22 mouse cellular contexts compared by ENCODE assay signal in the genomic region with DNA sequence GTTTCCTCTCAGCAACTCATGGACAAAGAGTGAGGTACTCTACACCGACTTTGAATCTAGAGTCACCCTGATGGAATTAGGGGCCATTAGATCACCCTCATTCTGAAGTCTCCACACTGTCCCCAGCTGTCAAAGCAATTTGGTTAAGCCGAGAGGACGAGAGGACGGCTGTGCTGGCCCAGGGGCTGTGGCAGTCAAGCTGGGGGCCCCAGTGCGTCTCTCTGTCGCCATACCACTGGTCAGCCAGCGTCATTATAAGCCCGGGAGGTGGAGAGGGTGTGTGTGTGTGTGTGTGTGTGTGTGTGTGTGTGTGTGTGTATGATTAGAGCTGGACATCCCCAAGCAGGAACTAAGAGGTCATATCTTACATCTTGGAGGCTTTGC. TPM values are rescaled to one million over a fixed set of nuclear protein-coding genes. Genes with fewer than 3 reads are reported as not detected.
DNase-seq lines count a peak whose midpoint lies in the region; ATAC-seq and TF ChIP-seq lines count a peak whose summit lies in the region.
"Had no signal": no experiment of that assay in that cellular context is flagged by ENCODE, and none has a peak within 500 bp of the region (broad histone marks: within the 10 kb centered on the region; RNA-seq: fewer than 3 reads in every experiment).

No protein-coding gene starts in this region.

- no peak overlapping the region for H3K4me3 ChIP-seq in heart, embryonic 14.5 days (ENCODE audit: control insufficient read depth in 1 of 2, insufficient read depth in 1 of 2, low read depth in 1 of 2, low read length in 2 of 2)
- H3K4me3 ChIP-seq in lung, postnatal 0 days (ENCODE audit: low read depth, low read length): no peak overlapping the region; the same call in 1 of the 2 replicates
- H3K4me3 ChIP-seq in limb, embryonic 11.5 days (ENCODE audit: low read depth, low read length): peak overlapping the region; percentile 37; the same call in 1 of the 2 replicates
- H3K4me3 ChIP-seq: embryonic facial prominence, embryonic 15.5 days; forebrain, embryonic 12.5 days; liver, embryonic 13.5 days; stomach, embryonic 15.5 days had no signal

- no peaks in the 10 kb centered on the region for H3K9me3 ChIP-seq in heart, embryonic 14.5 days (ENCODE audit: control insufficient read depth, low read length)
- no peaks in the 10 kb centered on the region for H3K9me3 ChIP-seq in lung, postnatal 0 days (ENCODE audit: low read length)
- H3K9me3 ChIP-seq in limb, embryonic 11.5 days (ENCODE audit: control insufficient read depth, low read length): no peaks in the 10 kb centered on the region
- H3K9me3 ChIP-seq: embryonic facial prominence, embryonic 15.5 days; forebrain, embryonic 12.5 days; liver, embryonic 13.5 days; stomach, embryonic 15.5 days had no signal

- peaks cover 53% of the 10 kb centered on the region for H3K36me3 ChIP-seq in heart, embryonic 14.5 days (ENCODE audit: control insufficient read depth, insufficient read depth, low read length)
- H3K36me3 ChIP-seq in lung, postnatal 0 days (ENCODE audit: insufficient read depth, low read length): no peaks in the 10 kb centered on the region
- H3K36me3 ChIP-seq in limb, embryonic 11.5 days (ENCODE audit: control insufficient read depth, insufficient read depth, low read length): peaks cover 2% of the 10 kb centered on the region; the same call in 1 of the 2 replicates
- H3K36me3 ChIP-seq: embryonic facial prominence, embryonic 15.5 days; forebrain, embryonic 12.5 days; liver, embryonic 13.5 days; stomach, embryonic 15.5 days had no signal

- DNase-seq in heart, adult 9 months (ENCODE audit: low spot score in 2 of 2): no peak
- no peak for DNase-seq in lung, postnatal 0 days (ENCODE audit: low spot score)
- DNase-seq in lung, adult 18-20 months: no peak
- peak; percentile 38 for DNase-seq in limb, embryonic 11.5 days (ENCODE audit: low spot score)
- DNase-seq in retina, embryonic 14.5 days (ENCODE audit: low spot score): peak; percentile 68
- DNase-seq in kidney, postnatal 4 days: no peak
- DNase-seq: adrenal gland, postnatal 25 days; cerebellum, adult 18-20 months; gastrocnemius, postnatal 10 days; kidney, adult 2 months; kidney, postnatal 14 days; layer of hippocampus, adult 9-11 months; liver, embryonic 13.5 days; spleen, adult 18-20 months had no signal

- TF ChIP-seq EP300 in lung, postnatal 0 days (IDR thresholded peaks at IDR 0.05): no peak

- ATAC-seq in heart, embryonic 14.5 days (ENCODE audit: insufficient number of reproducible peaks, insufficient read depth, low FRiP score, low read depth): no peak
- peak; percentile 64 for ATAC-seq in lung, postnatal 0 days
- no peak for ATAC-seq in limb, embryonic 11.5 days (ENCODE audit: insufficient number of reproducible peaks, low FRiP score, low TSS enrichment, low read depth)
- ATAC-seq: activated CD4-positive, CD25-positive, alpha-beta regulatory T cell, adult 4 months; midbrain, embryonic 16.5 days; Patski had no signal

- peaks cover 24 to 49% of the 10 kb centered on the region in 2 experiments for H3K4me1 ChIP-seq in heart, embryonic 14.5 days (ENCODE audit: control insufficient read depth in 2 of 2, insufficient read depth in 2 of 2, low read length in 2 of 2)
- 0 out of 2 replicates have a peak, but pooled peaks cover 3% of the 10 kb centered on the region for H3K4me1 ChIP-seq in lung, postnatal 0 days (ENCODE audit: insufficient read depth, low read depth, low read length)
- peaks cover 13% of the 10 kb centered on the region for H3K4me1 ChIP-seq in limb, embryonic 11.5 days (ENCODE audit: control insufficient read depth, insufficient read depth, low read length)

- 25% methylated on average over 8 of the region's 8 CpGs for WGBS in heart, embryonic 14.5 days
- WGBS in lung, postnatal 0 days: 5% methylated on average over 8 of the region's 8 CpGs
- WGBS in limb, embryonic 11.5 days: 2% methylated on average over 8 of the region's 8 CpGs

- H3K27ac ChIP-seq in heart, embryonic 14.5 days (replicated peaks in 1 of 2; ENCODE audit: control insufficient read depth in 1 of 2, insufficient read depth in 1 of 2, low read depth in 2 of 2, low read length in 2 of 2): peak overlapping the region in 1 of 2 experiments; percentile 39; a peak in 2 of 4 replicates
- peak overlapping the region; percentile 61; the same call in 1 of the 2 replicates for H3K27ac ChIP-seq in lung, postnatal 0 days (ENCODE audit: low read length)
- peak overlapping the region; percentile 2; the same call in 1 of the 2 replicates for H3K27ac ChIP-seq in limb, embryonic 11.5 days (replicated peaks; ENCODE audit: low read depth, low read length)
- H3K27ac ChIP-seq: embryonic facial prominence, embryonic 15.5 days; forebrain, embryonic 12.5 days; liver, embryonic 13.5 days; stomach, embryonic 15.5 days had no signal

- peak overlapping the region; percentile 42; the same call in 1 of the 2 replicates for H3K9ac ChIP-seq in heart, embryonic 14.5 days (ENCODE audit: low read length)
- H3K9ac ChIP-seq in lung, postnatal 0 days (replicated peaks; ENCODE audit: low read depth): no peak overlapping the region; the same call in 1 of the 2 replicates
- peak overlapping the region; percentile 81 for H3K9ac ChIP-seq in limb, embryonic 11.5 days (ENCODE audit: low read length)
- H3K9ac ChIP-seq: embryonic facial prominence, embryonic 15.5 days; forebrain, embryonic 12.5 days; liver, embryonic 13.5 days; stomach, embryonic 15.5 days had no signal

- no peak for TF ChIP-seq CTCF in lung, postnatal 0 days (IDR thresholded peaks at IDR 0.05)

- peaks cover 12% of the 10 kb centered on the region for H3K27me3 ChIP-seq in heart, embryonic 14.5 days (ENCODE audit: control insufficient read depth, insufficient read depth, low read length)
- 0 out of 2 replicates have a peak, but pooled peaks cover 15% of the 10 kb centered on the region for H3K27me3 ChIP-seq in lung, postnatal 0 days (replicated peaks; ENCODE audit: insufficient read depth, low read length)
- peaks cover 49% of the 10 kb centered on the region for H3K27me3 ChIP-seq in limb, embryonic 11.5 days (ENCODE audit: control insufficient read depth, insufficient read depth, low read length)

- peak overlapping the region; percentile 19 for H3K4me2 ChIP-seq in heart, embryonic 14.5 days (ENCODE audit: low read length)
- peak overlapping the region; percentile 67 for H3K4me2 ChIP-seq in lung, postnatal 0 days (replicated peaks; ENCODE audit: low read depth, low read length)
- peak overlapping the region; percentile 60 for H3K4me2 ChIP-seq in limb, embryonic 11.5 days (ENCODE audit: low read depth, severe bottlenecking)
- H3K4me2 ChIP-seq: embryonic facial prominence, embryonic 15.5 days; forebrain, embryonic 12.5 days; liver, embryonic 13.5 days; stomach, embryonic 15.5 days had no signal

RNA-seq across cellular contexts. Expression of gene Tbx5, which starts 10.9 kb away (rescaled TPM):
- polyA plus RNA-seq in heart, embryonic 14.5 days (2014; fragmentation: Nextera tagmentation; extraction: Ambion mirVana): 33.1 and 39.2 TPM in 2 replicates
- polyA plus RNA-seq in lung, postnatal 0 days (2015; fragmentation: Nextera tagmentation; extraction: Ambion mirVana): 25.3 and 26.7 TPM in 2 replicates
- polyA plus RNA-seq in limb, embryonic 11.5 days (2014; fragmentation: Nextera tagmentation; extraction: Ambion mirVana): 34.3 and 40.5 TPM in 2 replicates
- polyA plus RNA-seq: activated CD4-positive, CD25-positive, alpha-beta regulatory T cell, adult 4 months; frontal cortex, adult 2 months; midbrain, embryonic 16.5 days; Patski had no signal

Comparison
In these comparisons a context has a peak if more than half of its experiments do, and no peak if none do; other contexts are left out.
1. DNase-seq: peak in limb, embryonic 11.5 days (single experiment) and retina, embryonic 14.5 days (single experiment); none in heart, adult 9 months (0 of 2), lung, postnatal 0 days (single experiment), lung, adult 18-20 months (0 of 2) and kidney, postnatal 4 days (0 of 2).
2. Peak in every context shown above with its lines, with median percentiles within 50 percentile points of each other: H3K4me2 ChIP-seq.